Mouse (Mus musculus) gastrocnemius, postnatal 10 days (tissue): ENCODE measurements around the gene Slc5a10. TPM values are rescaled to one million over a fixed set of nuclear protein-coding genes. Genes with fewer than 3 reads are reported as not detected.

ENCODE experiments used
- DNase-seq: peaks from one replicate; pipeline ENCODE4 v3.0.0; 2021; ENCODE audit warnings: mixed read lengths
- total RNA-seq, 2 experiments: library from RNA; stranded (reverse); gene quantifications; 2 replicates each; pipeline ENCODE4 v1.2.3; 2021

Slc5a10 gene
- total RNA-seq, 2 experiments from 2014 or later: not detected

DNA sequence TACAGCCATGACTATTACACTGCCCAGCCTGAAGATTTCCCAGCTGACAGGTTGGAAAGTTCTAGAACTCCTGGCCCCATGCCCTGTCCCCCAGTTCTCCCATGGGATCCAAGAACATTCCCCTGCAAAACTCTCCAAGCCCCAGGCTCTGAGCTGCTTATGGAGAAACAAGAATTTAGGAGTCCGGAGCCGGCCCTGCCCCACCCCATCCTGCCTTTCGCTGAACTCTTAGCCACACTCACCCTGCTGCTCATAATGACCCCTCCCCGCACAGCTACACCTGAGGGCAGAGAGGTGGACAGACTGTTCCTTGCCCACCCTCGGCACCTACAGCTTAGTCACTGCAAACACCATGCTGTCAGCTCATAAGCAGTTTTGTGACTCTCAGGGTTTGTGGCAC, 52.8 kb downstream of the Slc5a10 start:
- no peak for DNase-seq

DNA sequence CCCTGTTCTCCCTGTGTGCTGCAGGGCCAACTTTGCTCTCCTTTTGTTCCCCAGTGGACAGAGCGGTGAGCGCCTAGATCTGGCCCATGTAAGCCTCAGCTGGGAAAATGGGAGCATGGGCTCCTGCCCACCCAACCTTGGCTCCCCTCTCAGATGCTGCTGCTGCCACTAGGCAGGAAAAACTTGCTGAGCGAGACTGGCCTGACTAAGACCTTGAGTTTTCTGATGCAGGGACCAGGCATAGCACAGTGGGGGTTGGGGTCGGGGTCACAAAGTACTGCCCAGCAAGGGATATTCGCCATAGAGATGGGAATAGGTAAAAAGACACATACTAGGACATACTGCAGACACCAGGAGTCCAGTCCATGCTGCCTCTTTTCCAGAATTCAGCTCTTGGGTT, 53.4 kb downstream of the Slc5a10 start:
- no peak for DNase-seq

- DNase-seq: peak; percentile 58
Observed at GRCm38 (mm10) chr11:61665991-61666799, 54.4 kb downstream of the Slc5a10 start.

GRCm38 (mm10) chr11:61665401-61665800, 55.2 kb downstream of the Slc5a10 start:
- DNase-seq: no peak

DNA sequence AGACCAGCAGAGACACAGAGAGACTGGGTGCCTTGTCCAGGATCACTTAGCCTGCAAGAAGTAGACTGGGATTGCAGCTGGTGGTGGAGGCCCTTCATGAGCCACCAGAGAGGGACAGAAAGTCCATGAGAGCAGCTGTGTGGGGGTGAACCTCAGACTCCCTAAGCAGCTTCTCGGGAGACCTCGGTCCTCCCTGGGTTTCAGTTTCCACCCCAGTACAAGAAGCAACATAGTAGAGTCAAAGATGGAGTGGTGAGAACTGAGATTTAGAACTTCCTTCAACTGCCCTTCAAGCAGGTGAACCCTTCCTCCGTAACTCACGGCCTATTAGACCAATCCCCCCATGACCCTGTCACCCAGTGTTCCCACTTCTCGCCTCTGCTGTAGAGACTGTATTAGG, 58.4 kb downstream of the Slc5a10 start:
- no peak for DNase-seq

DNA sequence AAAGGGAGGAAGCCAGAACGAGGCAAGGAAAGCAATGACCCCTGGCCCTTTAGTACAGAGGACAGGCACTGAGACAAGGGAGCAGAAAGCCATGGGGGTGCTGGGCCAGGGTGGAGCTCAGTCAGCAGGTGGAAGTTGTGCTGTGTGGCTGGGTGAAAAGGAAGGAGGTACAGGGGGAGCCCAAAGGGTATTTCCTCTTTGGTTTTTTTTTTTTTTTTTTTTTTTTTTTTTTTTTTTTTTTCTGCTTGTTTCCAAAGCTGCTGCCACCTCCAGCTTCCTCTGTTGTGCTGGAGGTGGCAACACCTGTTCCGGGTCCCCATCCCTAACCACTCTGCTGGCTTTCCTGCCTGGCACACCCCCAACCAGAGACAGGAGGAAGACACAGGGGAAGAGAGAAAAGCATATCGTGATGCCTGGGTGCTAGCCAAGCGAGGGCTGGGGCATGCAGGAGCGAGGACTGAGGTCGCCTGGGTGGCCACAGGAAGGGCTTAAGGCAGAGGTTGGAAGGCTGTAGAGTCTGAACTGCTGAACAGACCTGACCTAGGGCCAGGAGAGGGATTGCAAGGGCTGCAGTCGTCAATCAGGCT, 59.7 kb downstream of the Slc5a10 start:
- no peak for DNase-seq

DNA sequence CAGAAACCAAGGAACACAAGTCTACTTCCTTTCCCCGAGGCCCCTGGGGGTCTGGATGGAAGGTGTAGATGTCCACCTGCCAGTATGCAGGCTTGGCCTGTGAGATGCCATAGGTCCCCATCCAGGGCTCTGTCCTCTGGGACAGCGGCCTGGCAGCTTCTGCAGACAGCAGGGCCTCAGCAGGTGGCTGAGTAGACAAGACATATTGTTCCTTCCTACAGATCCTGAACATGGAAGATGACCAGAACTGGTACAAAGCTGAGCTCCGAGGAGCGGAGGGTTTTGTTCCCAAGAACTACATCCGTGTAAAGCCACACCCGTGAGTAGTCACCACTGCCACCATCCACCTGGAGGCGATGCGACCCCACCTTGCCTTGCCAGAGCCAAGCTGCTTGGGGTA, 60.6 kb downstream of the Slc5a10 start:
- DNase-seq: no peak

DNA sequence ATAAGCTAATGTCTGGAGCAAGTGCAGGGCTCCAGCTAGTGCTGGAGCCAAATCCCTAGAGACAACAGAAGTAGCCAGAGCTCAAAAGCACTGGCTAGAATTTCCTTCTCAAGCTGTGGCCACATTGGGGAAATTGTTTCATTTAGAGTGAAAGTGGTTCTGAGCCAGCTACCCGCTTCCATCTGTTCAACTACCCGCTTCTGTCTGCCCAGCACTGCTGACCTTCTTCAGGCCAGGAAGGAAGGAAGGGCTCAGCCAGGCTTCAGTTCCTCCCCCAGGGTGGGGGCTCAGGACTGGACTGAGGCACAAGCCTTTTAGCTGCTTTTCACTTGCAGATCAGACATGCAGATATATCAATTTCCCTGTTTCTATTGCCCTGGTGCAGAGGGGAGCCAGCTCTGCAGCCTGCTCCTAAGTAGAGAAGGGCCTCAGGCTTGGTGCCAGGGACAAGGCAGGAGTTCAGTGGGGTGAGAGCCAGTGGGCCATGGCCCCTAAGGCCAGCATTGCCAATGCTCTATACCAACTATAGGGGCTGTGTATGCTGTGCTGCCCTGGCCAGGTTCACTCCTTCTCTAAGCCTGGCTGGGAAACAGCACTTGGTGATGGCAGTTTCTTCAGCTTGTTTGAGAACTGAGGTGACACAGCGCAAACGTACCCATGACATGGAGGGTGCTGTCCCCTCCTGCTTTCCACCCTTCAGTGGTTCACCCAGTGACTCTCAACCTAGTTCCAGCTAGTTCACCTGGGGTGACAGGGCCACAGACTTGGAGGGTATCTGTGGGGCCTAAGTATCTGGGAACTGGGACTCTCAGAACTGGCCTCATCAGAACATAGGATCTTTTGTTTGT, 61.4 kb downstream of the Slc5a10 start:
- no peak for DNase-seq

DNA sequence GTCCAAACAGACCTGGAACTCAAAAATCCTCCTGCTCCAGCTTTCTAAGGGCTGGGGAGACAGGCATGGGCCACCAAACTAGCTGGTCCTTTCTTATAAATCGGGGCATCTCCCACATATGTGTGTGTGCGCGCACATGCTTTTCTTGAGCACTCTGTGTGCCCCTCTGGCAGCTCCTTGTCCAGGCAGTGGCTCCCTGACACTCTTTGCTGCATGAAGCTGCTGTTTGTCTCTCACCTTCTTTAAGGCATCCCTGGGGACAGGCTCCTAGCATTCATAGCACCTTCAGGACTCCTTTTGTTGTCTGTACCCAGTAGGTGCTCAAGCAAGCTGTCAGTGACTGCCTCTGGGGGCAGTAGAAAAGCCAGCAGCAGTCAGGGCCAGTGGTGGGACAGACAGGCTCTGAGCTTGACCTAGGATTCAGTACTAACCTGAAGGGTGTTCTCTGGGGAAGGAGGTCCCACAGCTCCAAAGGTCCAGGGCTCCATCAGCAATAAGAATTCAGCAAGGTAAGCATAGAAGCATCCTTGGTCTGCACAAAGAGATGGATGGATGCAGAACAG, 62.2 kb downstream of the Slc5a10 start:
- DNase-seq: no peak

DNA sequence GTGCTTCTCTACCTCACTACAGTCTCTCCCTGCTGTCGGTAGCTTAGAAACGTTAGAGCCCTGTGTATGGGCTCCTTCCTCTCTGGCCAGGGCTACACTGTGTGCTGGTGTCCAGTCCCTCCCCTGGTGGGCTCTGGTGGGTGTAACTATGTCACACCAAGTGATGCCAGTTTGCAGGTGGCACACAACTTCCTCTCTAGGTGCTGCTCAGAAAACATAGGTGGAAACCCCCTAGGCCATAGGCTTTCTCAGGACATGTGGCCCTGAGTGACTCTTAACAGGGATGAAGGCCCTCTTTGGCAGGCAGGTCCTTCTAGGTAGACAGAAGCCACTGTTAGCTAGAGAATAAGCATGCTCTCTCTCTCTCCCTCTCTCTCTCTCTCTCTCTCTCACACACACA, 63.2 kb downstream of the Slc5a10 start:
- no peak for DNase-seq

DNA sequence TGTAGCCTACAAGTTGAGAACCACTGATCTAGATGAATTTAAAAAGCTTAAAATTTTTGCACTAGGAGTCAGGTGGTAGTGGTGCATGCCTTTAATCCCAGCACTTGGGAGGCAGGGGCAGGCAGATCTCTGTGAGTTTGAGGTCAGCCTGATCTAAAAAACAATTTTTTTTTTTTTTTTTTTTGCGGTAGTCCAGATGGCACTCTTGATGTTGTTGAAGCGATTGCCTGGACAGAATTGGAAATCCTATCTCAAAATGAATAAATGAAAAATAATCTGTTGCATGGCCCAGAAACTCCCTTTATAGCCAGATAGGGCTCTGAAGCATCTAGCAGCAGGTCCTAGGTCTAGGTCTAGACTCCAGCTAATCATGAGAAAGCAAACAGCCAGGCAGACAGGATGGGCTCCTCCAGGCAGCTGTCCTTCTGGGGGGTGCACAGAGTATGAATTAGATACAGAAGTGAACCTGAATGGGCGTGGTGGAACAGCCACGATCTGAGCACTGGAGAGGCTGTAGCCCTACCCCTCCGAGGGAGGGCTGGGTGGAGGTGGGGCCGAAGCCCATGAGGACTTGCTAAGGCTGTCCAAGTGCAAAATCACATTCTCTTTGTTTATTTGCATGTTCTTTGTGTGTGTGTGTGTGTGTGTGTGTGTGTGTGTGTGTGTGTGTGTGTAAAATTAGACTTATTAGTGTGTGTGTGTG, 64.3 kb downstream of the Slc5a10 start:
- DNase-seq: no peak

GRCm38 (mm10) chr11:61655649-61656048, 65.0 kb downstream of the Slc5a10 start:
- DNase-seq: no peak

- DNase-seq: no peak
Observed at GRCm38 (mm10) chr11:61654786-61655311, 65.8 kb downstream of the Slc5a10 start.

GRCm38 (mm10) chr11:61653568-61653967, 67.1 kb downstream of the Slc5a10 start:
- DNase-seq: no peak

DNA sequence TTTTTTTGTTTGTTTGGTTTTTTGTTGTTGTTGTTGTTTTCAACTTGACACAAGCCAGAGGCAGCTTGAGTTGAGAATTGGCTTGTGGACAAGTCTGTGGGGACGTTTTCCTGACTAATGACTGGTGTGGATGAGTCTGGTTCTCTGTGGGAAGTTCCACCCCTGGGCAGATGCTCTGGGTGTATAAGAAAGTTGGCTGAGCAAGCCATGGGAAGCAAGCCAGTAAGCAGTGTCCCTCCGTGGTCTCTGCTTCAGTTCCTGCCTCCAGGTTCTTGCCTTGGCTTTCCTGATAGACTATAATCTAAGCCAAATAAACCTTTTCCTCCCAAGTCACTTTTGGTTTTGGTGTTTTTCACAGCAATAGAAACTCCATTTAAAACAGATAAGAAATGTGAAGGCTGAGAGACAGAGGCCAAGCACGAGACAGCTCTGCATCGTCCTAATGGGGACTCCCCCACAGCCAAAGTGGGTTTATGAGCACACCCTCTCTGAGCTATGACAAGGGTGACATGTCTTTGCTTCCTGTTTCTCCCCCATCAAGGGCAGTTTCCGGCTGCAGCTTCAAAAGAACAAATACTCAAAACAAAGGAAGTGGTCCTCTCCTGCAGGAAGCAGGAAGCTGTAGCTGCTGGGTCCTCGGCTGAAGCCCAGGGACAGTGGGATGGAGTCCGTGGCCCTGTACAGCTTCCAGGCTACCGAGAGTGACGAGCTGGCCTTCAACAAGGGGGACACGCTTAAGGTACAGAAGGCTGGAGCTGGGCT, 67.8 kb downstream of the Slc5a10 start, which contains the start of gene Grap:
Grap (plus strand) TSS at position 580 of the 762 bp plus-strand sequence.
- DNase-seq: no peak

GRCm38 (mm10) chr11:61652216-61652615, 68.4 kb downstream of the Slc5a10 start:
- no peak for DNase-seq

DNA sequence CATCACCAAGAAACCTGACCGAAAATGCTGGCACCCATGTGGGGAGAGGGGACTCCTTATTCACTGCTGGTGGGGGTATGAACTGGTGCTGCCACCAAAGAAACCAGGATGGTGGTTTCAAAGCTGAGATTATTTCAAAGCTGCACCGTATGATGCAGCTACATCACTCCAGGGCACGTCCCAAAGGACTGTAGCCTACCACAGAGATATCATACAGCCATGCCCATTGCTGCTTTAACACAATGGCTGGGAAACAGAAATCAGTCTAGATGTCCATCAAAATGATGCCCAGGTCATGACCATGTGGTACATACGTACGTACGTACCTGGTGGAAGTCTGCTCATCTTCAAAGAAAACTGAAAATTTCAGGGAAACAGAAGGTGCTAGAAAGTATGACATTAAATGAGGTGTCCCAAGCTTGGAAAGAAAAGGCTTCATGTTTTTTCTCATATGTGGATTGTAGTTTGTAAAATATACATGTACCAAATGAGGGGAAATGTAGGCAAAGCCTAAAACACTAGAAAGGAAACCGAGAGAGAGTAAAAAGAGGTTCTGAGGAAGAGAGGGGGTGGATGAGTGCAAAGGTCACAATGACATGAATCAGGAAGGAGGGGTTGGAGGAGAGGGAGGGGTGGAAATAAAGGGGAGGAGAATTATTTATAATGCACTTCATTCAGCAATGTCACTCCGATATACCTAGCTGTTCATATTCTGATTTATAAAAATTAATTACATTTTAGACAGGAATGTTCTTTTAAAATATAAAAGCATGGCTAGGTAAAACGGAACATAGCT, 70.0 kb downstream of the Slc5a10 start:
- DNase-seq: no peak

- DNase-seq: no peak
Observed at GRCm38 (mm10) chr11:61649626-61650025, 71.0 kb downstream of the Slc5a10 start.

DNA sequence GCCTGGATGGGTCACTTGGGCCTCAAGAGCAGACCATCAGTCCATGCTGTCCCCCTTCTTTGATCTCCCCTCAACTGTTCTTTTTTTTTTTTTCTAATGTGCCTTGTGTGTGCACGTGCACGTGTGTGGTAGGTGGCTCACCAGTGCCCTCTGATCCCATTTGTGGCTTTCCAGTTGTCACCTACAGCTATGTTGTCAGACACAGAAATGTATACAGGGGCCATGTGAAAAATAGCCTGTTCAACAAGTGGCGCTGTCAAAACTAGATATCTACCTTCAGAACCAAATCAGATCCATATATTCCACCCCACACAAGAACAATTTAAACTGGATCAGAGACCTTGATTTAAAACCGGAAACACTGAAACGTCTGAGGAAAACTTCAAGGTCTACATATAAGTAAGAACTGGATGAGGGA, 71.5 kb downstream of the Slc5a10 start:
- DNase-seq: no peak

- no peak for DNase-seq
Observed at GRCm38 (mm10) chr11:61648749-61649115, 71.9 kb downstream of the Slc5a10 start.
